Mouse (Mus musculus) liver, adult 2 months (tissue): ENCODE results near the gene Maml2.

Experiments
- CTCF ChIP-seq: fragments of 200-500 bp; IDR thresholded peaks from 2 replicates; pipeline ENCODE4 v1.5.1; 2011; ENCODE audit warnings: low read depth, low read length, control low read depth
- POLR2A ChIP-seq: fragments of 200-500 bp; IDR thresholded peaks from 2 replicates; pipeline ENCODE4 v1.6.1; 2011; ENCODE audit warnings: low read length, control low read depth; ENCODE audit not compliant: insufficient read depth; ENCODE audit errors: extremely low read depth

GRCm38 (mm10) chr9:13544133-13544532, 246.4 kb downstream of the Maml2 start:
- TF ChIP-seq POLR2A (no peak), CTCF (no peak)
